Comparison of ENCODE assay signal across 15 mouse cellular contexts in genomic region chr11:35481611-35482363, GRCm38 (mm10).
"Had no signal": no experiment of that assay in that cellular context is flagged by ENCODE, and none has a peak within 500 bp of the region (broad histone marks: within the 10 kb centered on the region; RNA-seq: fewer than 3 reads in every experiment).

No protein-coding gene starts in this region.

- H3K36me3 ChIP-seq: intestine, embryonic 15.5 days; limb, embryonic 15.5 days; midbrain, embryonic 12.5 days; stomach, embryonic 15.5 days had no signal

- H3K27ac ChIP-seq: intestine, embryonic 15.5 days; limb, embryonic 15.5 days; midbrain, embryonic 12.5 days; stomach, embryonic 15.5 days had no signal

- H3K27me3 ChIP-seq: intestine, embryonic 15.5 days; limb, embryonic 15.5 days; megakaryocyte, embryonic 14.5 days; stomach, embryonic 15.5 days had no signal

- H3K4me3 ChIP-seq: intestine, embryonic 15.5 days; limb, embryonic 15.5 days; megakaryocyte, embryonic 14.5 days; midbrain, embryonic 12.5 days; stomach, embryonic 15.5 days had no signal

- DNase-seq: kidney, adult 2 months; kidney, postnatal 25 days; layer of hippocampus, adult 9-11 months; layer of hippocampus, postnatal 36 days; lung, embryonic 14.5 days; lung, postnatal 10 days; lung, postnatal 4 days; right cerebral cortex, postnatal 14 days; thymus, postnatal 36 days had no signal

- H3K4me1 ChIP-seq: intestine, embryonic 15.5 days; megakaryocyte, embryonic 14.5 days; stomach, embryonic 15.5 days had no signal

- H3K4me2 ChIP-seq: intestine, embryonic 15.5 days; limb, embryonic 15.5 days; lung, embryonic 14.5 days; midbrain, embryonic 12.5 days; stomach, embryonic 15.5 days had no signal

- H3K9me3 ChIP-seq: intestine, embryonic 15.5 days; limb, embryonic 15.5 days; midbrain, embryonic 12.5 days; stomach, embryonic 15.5 days had no signal

- ATAC-seq: intestine, embryonic 15.5 days; midbrain, embryonic 16.5 days had no signal

- H3K9ac ChIP-seq: intestine, embryonic 15.5 days; limb, embryonic 15.5 days; lung, embryonic 14.5 days; midbrain, embryonic 12.5 days; stomach, embryonic 15.5 days had no signal
